Mouse (Mus musculus): ENCODE measurements at regions not wholly inside any gene's neighbourhood (a gene's known extent, or its start where the extent isn't known, plus 50 kb on each side); places are given as distances from the start of the nearest gene placed in this dataset.

GRCm38 (mm10) chr1:138011581-138011980, 163.9 kb downstream of the Ptprc start:
- ATAC-seq (replicated peaks; ENCODE audit: low FRiP score, poor library complexity, severe bottlenecking): no peak

- ATAC-seq (replicated peaks; ENCODE audit: low FRiP score, poor library complexity, severe bottlenecking): no peak
These were observed 164.5 kb downstream of the Ptprc start for GRCm38 (mm10) chr1:138010910-138011477.

GRCm38 (mm10) chr1:138006811-138007210, 168.7 kb downstream of the Ptprc start:
- ATAC-seq (replicated peaks; ENCODE audit: low FRiP score, poor library complexity, severe bottlenecking): no peak

GRCm38 (mm10) chr1:138004319-138004718, 171.2 kb downstream of the Ptprc start:
- no peak for ATAC-seq (replicated peaks; ENCODE audit: low FRiP score, poor library complexity, severe bottlenecking)

GRCm38 (mm10) chr1:137999268-137999900, 176.1 kb downstream of the Ptprc start:
- ATAC-seq (replicated peaks; ENCODE audit: low FRiP score, poor library complexity, severe bottlenecking): no peak

GRCm38 (mm10) chr1:137996041-137996440, 179.5 kb downstream of the Ptprc start:
- no peak for ATAC-seq (replicated peaks; ENCODE audit: low FRiP score, poor library complexity, severe bottlenecking)

- ATAC-seq (replicated peaks; ENCODE audit: low FRiP score, poor library complexity, severe bottlenecking): no peak
These were observed 183.6 kb downstream of the Ptprc start for GRCm38 (mm10) chr1:137991936-137992335.

GRCm38 (mm10) chr1:137991412-137991811, 184.1 kb downstream of the Ptprc start:
- no peak for ATAC-seq (replicated peaks; ENCODE audit: low FRiP score, poor library complexity, severe bottlenecking)

- no peak for ATAC-seq (replicated peaks; ENCODE audit: low FRiP score, poor library complexity, severe bottlenecking)
These were observed 202.1 kb downstream of the Ptprc start for GRCm38 (mm10) chr1:137973406-137973805.

GRCm38 (mm10) chr1:137972620-137973350, 202.7 kb downstream of the Ptprc start:
- no peak for ATAC-seq (replicated peaks; ENCODE audit: low FRiP score, poor library complexity, severe bottlenecking)

- ATAC-seq (replicated peaks; ENCODE audit: low FRiP score, poor library complexity, severe bottlenecking): no peak
These were observed 209.2 kb downstream of the Ptprc start for GRCm38 (mm10) chr1:137966151-137966836.

- no peak for ATAC-seq (replicated peaks; ENCODE audit: low FRiP score, poor library complexity, severe bottlenecking)
These were observed 211.9 kb downstream of the Ptprc start for GRCm38 (mm10) chr1:137963656-137964055.

GRCm38 (mm10) chr1:137958040-137958439, 217.5 kb downstream of the Ptprc start:
- no peak for ATAC-seq (replicated peaks; ENCODE audit: low FRiP score, poor library complexity, severe bottlenecking)

- ATAC-seq (replicated peaks; ENCODE audit: low FRiP score, poor library complexity, severe bottlenecking): no peak
These were observed 219.5 kb downstream of the Ptprc start for GRCm38 (mm10) chr1:137955993-137956392.

GRCm38 (mm10) chr1:137955139-137955538, 220.4 kb downstream of the Ptprc start:
- no peak for ATAC-seq (replicated peaks; ENCODE audit: low FRiP score, poor library complexity, severe bottlenecking)

- no peak for ATAC-seq (replicated peaks; ENCODE audit: low FRiP score, poor library complexity, severe bottlenecking)
These were observed 222.1 kb downstream of the Ptprc start for GRCm38 (mm10) chr1:137953369-137953768.

GRCm38 (mm10) chr1:137952777-137953176, 222.7 kb downstream of the Ptprc start:
- no peak for ATAC-seq (replicated peaks; ENCODE audit: low FRiP score, poor library complexity, severe bottlenecking)

- ATAC-seq (replicated peaks; ENCODE audit: low FRiP score, poor library complexity, severe bottlenecking): no peak
These were observed 227.6 kb downstream of the Ptprc start for GRCm38 (mm10) chr1:137947900-137948299.

GRCm38 (mm10) chr1:137941776-137942522, 233.6 kb downstream of the Ptprc start:
- ATAC-seq (replicated peaks; ENCODE audit: low FRiP score, poor library complexity, severe bottlenecking): no peak

- no peak for ATAC-seq (replicated peaks; ENCODE audit: low FRiP score, poor library complexity, severe bottlenecking)
These were observed 239.8 kb downstream of the Ptprc start for GRCm38 (mm10) chr1:137935746-137936145.

Data from erythroblast, adult 5-6 weeks (primary cell).